Mouse (Mus musculus) heart, embryonic 11.5 days (tissue): ENCODE results near the gene Gm20683. TPM values are rescaled to one million over a fixed set of nuclear protein-coding genes. Genes with fewer than 3 reads are reported as not detected.

Experiments
- ATAC-seq: fragments of 200-750 bp; cut with Nextera tagmentation; replicated peaks from 2 replicates; pipeline ENCODE4 v1.8.0; 2017; ENCODE audit warnings: moderate library complexity; ENCODE audit not compliant: insufficient number of reproducible peaks, low FRiP score, low TSS enrichment
- H3K27ac ChIP-seq: fragments of 300-500 bp; sonication (generic); 2 replicates; pipeline ENCODE4 v1.5.1; 2014; ENCODE audit warnings: mild to moderate bottlenecking, low read depth, low read length
- H3K27me3 ChIP-seq: fragments of 300-500 bp; sonication (generic); 2 replicates; pipeline ENCODE4 v1.6.1; 2014; ENCODE audit warnings: mild to moderate bottlenecking, low read length, mixed read lengths; ENCODE audit not compliant: control insufficient read depth, insufficient read depth
- H3K36me3 ChIP-seq: fragments of 300-500 bp; sonication (generic); 2 replicates; pipeline ENCODE4 v1.6.1; 2014; ENCODE audit warnings: mild to moderate bottlenecking, low read length, moderate library complexity, mixed read lengths; ENCODE audit not compliant: control insufficient read depth, insufficient read depth
- H3K4me1 ChIP-seq: fragments of 300-500 bp; sonication (generic); 2 replicates; pipeline ENCODE4 v1.6.1; 2014; ENCODE audit warnings: low read length; ENCODE audit not compliant: control insufficient read depth, insufficient read depth
- H3K4me2 ChIP-seq: fragments of 300-500 bp; sonication (generic); 2 replicates; pipeline ENCODE4 v1.6.1; 2014; ENCODE audit warnings: mild to moderate bottlenecking, moderate library complexity
- H3K4me3 ChIP-seq: fragments of 300-500 bp; sonication (generic); 2 replicates; pipeline ENCODE4 v1.5.1; 2014; ENCODE audit warnings: low read depth, low read length
- H3K9ac ChIP-seq: fragments of 300-500 bp; sonication (generic); 2 replicates; pipeline ENCODE4 v1.6.1; 2014; ENCODE audit warnings: mild to moderate bottlenecking, low read depth, low read length, moderate library complexity
- H3K9me3 ChIP-seq: fragments of 300-500 bp; sonication (generic); replicated peaks from 2 replicates; pipeline ENCODE4 v1.6.1; 2016; ENCODE audit warnings: low read length; ENCODE audit not compliant: control insufficient read depth
- WGBS: fragments of 180-500 bp; shearing (Covaris S2); extraction: QIAGEN DNeasy Blood & Tissue Kit; methylation state at CpG from one replicate; pipeline ENCODE4 v1.1.7; 2014; ENCODE audit not compliant: insufficient replicate concordance; 5-methylcytosine and 5-hydroxymethylcytosine counted together
- polyA plus RNA-seq: library from polyadenylated mRNA; unstranded; fragments of >200 nt; fragmentation: Nextera tagmentation; extraction: Ambion mirVana; gene quantifications from 2 replicates; pipeline ENCODE4 v1.2.1, GENCODE M21; 2014

Gene Gm20683
- polyA plus RNA-seq, 1 experiment from 2014 or later = 0.70 TPM

DNA sequence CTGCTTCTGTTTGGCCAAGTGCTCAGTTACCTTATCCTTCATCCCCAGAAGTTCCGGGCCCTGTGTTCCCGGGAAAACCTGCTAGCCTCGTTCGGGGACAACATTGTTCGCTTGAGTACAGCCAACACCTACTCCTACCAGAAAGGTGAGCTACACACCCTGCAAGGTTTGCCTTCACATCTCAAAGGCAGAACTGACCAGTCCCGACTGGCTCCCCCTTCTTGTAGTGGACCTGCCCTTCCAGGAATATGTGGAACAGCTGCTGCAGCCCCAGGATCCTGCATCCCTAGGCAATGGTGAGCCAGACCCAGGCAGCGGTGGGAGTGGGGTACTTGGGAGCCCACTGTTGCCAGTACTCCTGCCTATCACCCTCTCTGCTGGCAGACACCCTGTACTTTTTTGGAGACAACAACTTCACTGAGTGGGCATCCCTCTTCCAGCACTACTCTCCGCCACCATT is 12.0 kb downstream of the Gm20683 start:
- H3K27me3 ChIP-seq = no peaks in the 10 kb centered on the region
- peaks cover 27% of the 10 kb centered on the region for H3K36me3 ChIP-seq
- no peak for ATAC-seq
- peak overlapping the region; percentile 83 for H3K4me2 ChIP-seq
- 34% methylated on average over 8 of the region's 8 CpGs for WGBS
- peak overlapping the region; percentile 78 for H3K9ac ChIP-seq
- H3K27ac ChIP-seq = peak overlapping the region; percentile 84
- H3K4me3 ChIP-seq = peak overlapping the region; percentile 69
- H3K4me1 ChIP-seq = peaks cover 44% of the 10 kb centered on the region
- no peaks in the 10 kb centered on the region for H3K9me3 ChIP-seq

DNA sequence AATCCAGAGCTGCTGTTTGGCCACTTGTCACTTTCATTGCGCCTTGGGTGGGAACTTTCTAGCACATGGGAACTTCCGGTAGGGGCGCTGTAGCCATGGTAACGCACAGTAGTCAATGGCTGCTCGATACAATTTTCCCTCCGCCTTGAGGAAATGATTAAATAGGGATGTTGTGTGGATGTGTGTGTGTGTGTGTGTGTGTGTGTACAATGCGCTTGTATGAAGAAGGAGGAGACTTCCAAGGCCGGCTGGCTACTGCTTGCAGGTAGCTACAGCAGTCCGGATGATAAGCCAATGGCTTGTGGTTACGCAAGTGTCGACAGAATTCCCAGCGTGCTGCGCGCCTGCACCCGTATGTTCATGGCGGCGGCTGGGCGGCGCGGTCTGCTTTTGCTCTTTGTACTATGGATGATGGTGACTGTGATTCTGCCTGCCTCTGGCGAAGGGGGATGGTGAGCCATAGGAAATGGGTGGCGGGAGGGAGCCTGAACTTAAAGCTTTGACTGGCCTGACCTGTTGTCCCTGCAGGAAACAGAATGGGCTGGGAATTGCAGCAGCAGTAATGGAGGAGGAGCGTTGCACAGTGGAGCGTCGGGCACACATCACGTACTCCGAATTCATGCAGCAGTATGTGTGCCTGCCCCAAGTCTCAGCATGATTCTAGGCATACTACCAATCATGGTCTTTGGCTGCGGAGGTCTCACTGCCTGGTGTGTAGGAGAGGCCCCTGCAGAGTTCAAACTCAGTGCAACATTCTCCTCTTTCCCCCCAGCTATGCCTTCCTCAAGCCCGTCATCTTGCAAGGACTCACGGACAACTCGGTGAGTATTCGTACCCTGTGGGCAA is 12.6 kb downstream of the Gm20683 start, which contains the start of gene Jmjd8:
Jmjd8 (plus strand) TSS at position 156 of the 846 bp plus-strand sequence.
- no peaks in the 10 kb centered on the region for H3K27me3 ChIP-seq
- H3K4me1 ChIP-seq = peaks cover 44% of the 10 kb centered on the region
- H3K9me3 ChIP-seq = no peaks in the 10 kb centered on the region
- peak within 1 kb of the TSS; percentile 83 for H3K4me2 ChIP-seq
- H3K36me3 ChIP-seq = peaks cover 27% of the 10 kb centered on the region
- ATAC-seq = 0 out of 2 replicates have a peak, but pooled peaks have one; percentile 4
- H3K4me3 ChIP-seq = peak within 1 kb of the TSS; percentile 69
- peak within 1 kb of the TSS; percentile 84 for H3K27ac ChIP-seq
- H3K9ac ChIP-seq = peak within 1 kb of the TSS; percentile 78
- WGBS = 1% methylated on average over 32 of the region's 32 CpGs

DNA sequence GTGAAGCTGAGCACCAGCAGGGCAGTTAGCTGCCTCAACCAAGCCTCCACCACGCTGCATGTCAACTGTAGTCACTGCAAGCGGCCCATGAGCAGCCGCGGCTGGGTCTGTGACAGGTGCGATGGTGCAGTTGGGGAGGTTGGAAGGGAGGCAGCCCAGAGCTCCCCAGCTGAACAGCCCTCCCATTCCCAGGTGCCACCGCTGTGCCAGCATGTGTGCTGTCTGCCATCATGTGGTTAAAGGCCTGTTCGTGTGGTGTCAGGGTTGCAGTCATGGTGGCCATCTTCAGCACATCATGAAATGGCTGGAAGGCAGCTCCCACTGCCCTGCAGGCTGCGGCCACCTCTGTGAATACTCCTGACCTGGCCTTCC is 13.4 kb downstream of the Gm20683 start:
- H3K4me1 ChIP-seq = peaks cover 45% of the 10 kb centered on the region
- peaks cover 27% of the 10 kb centered on the region for H3K36me3 ChIP-seq
- peak overlapping the region; percentile 83 for H3K4me2 ChIP-seq
- WGBS = 85% methylated on average over 8 of the region's 8 CpGs
- no peaks in the 10 kb centered on the region for H3K9me3 ChIP-seq
- H3K9ac ChIP-seq = peak overlapping the region; percentile 30; the same call in 1 of the 2 replicates
- ATAC-seq = no peak
- H3K4me3 ChIP-seq = peak overlapping the region; percentile 69
- H3K27ac ChIP-seq = peak overlapping the region; percentile 84; the same call in 1 of the 2 replicates
- no peaks in the 10 kb centered on the region for H3K27me3 ChIP-seq

DNA sequence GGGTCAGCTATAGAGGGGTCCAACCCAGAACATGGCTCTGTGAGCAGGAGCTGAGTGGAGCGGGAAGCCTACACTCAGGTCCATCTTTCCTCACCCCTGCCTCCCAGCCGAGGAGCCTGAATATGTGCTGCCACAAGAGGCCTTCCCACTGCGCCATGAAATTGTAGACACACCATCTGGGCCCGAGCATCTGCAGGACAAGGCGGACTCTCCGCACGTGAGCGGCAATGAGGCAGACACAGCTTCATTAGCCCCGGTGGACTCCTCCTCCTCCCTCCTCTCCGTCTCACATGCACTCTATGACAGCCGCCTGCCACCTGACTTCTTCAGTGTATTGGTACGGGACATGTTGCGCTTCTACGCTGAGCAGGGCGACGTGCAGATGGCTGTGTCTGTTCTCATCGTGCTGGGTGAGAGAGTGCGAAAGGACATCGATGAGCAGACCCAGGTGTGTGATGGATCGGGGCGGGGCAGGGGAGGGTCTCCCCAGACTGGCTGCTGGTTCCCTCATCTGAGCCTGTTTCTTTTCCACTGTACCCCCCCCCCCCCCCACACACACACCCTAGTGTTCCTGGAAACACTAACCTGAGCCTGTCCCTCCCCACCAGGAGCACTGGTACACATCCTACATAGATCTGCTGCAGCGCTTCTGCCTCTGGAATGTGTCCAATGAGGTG is 13.9 kb downstream of the Gm20683 start:
- H3K4me3 ChIP-seq = peak overlapping the region; percentile 69; the same call in 1 of the 2 replicates
- H3K4me2 ChIP-seq = no peak overlapping the region; the same call in 1 of the 2 replicates
- ATAC-seq = no peak
- H3K4me1 ChIP-seq = peaks cover 45% of the 10 kb centered on the region
- H3K9ac ChIP-seq = no peak overlapping the region
- H3K27me3 ChIP-seq = 0 out of 2 replicates have a peak, but pooled peaks cover 1% of the 10 kb centered on the region
- peaks cover 27% of the 10 kb centered on the region for H3K36me3 ChIP-seq
- no peak overlapping the region for H3K27ac ChIP-seq
- WGBS = 94% methylated on average over 22 of the region's 22 CpGs
- H3K9me3 ChIP-seq = no peaks in the 10 kb centered on the region

DNA sequence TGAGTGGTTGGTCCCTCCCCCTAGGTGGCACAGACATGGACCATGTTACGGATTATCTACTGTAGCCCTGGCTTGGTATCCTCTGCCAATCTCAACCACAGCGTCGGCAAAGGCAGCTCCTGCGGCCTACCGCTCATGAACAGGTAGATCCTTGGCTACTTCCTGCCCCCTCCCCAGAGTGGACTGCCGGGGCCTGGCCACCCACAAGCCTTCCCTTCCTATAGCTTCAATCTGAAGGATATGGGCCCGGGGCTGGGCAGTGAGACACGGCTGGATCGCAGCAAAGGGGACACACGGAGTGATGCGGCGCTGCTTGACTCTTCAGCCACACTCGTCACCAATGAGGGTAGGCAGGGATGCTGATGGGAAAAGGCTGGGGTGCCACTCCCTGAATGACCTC is 14.6 kb downstream of the Gm20683 start:
- Histone ChIP-seq H3K36me3 (peaks cover 27% of the 10 kb centered on the region), H3K27me3 (peaks cover 5% of the 10 kb centered on the region; the same call in 1 of the 2 replicates), H3K4me2 (no peak overlapping the region), H3K9ac (no peak overlapping the region), H3K27ac (no peak overlapping the region), H3K9me3 (no peaks in the 10 kb centered on the region), H3K4me1 (peaks cover 43% of the 10 kb centered on the region), H3K4me3 (peak overlapping the region; percentile 2; the same call in 1 of the 2 replicates)
- no peak for ATAC-seq
- WGBS = 93% methylated on average over 13 of the region's 13 CpGs

DNA sequence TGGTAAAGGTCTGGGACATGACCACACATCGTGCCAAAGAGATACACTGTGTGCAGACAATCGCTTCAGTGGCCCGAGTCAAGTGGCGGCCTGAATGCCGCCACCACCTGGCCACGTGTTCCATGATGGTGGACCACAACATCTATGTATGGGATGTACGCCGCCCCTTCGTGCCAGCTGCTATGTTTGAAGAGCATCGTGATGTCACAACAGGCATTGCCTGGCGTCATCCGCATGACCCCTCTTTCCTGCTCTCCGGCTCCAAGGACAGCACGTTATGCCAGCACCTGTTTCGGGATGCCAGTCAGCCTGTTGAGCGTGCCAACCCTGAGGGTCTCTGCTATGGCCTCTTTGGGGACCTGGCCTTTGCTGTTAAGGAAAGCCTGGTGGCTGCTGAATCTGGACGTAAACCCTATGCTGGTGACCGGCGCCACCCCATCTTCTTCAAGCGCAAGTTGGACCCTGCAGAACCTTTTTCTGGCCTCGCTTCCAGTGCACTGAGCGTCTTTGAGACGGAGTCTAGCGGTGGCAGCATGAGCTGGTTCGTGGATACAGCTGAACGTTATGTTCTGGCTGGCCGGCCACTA is 15.5 kb downstream of the Gm20683 start:
- no peak for ATAC-seq
- peaks cover 10% of the 10 kb centered on the region for H3K27me3 ChIP-seq
- peaks cover 23% of the 10 kb centered on the region for H3K36me3 ChIP-seq
- peaks cover 34% of the 10 kb centered on the region for H3K4me1 ChIP-seq
- H3K4me2 ChIP-seq = no peak overlapping the region
- H3K4me3 ChIP-seq = no peak overlapping the region
- no peak overlapping the region for H3K9ac ChIP-seq
- no peaks in the 10 kb centered on the region for H3K9me3 ChIP-seq
- H3K27ac ChIP-seq = no peak overlapping the region
- 93% methylated on average over 27 of the region's 27 CpGs for WGBS

DNA sequence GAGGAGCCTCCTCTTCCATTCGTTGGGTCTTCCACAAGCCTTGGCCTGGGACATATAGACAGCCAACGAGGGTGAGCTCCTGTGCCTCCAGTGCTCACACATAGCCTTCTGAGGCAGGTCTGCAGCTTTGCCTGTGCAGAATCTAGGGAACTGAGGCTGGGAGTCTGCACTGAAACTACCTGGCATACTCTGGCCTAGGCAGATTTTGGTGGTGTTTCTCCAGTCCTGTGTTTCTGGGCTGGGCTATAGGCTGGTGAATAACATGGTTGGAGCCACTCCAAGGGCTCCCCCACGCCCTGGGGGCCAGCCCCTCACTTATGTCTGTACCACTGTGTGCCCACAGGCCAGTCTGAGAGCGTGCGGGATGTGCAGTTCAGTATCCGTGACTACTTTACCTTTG is 16.3 kb downstream of the Gm20683 start:
- 85% methylated on average over 6 of the region's 6 CpGs for WGBS
- Histone ChIP-seq H3K9ac (no peak overlapping the region), H3K27me3 (peaks cover 15% of the 10 kb centered on the region), H3K27ac (no peak overlapping the region), H3K9me3 (no peaks in the 10 kb centered on the region), H3K4me3 (peak overlapping the region; percentile 70; the same call in 1 of the 2 replicates), H3K4me2 (peak overlapping the region; percentile 97), H3K4me1 (peaks cover 28% of the 10 kb centered on the region), H3K36me3 (peaks cover 16% of the 10 kb centered on the region)
- no peak for ATAC-seq
